Mouse (Mus musculus) ovary, postnatal 36 days (tissue): Measurements from ENCODE around the gene Gm15013.
A peak's percentile ranks its signal among the peaks of the same experiment; 100 is the strongest.
"Not testable (repeated sequence)": the region's sequence is repeated elsewhere in the genome, so short reads cannot be mapped to it uniquely, and the experiment has no call there.

Experiments
- DNase-seq: peaks from one replicate; pipeline ENCODE4 v3.0.0; 2022; ENCODE audit warnings: low spot score, mixed read lengths

The Gm15013 gene

GRCm38 (mm10) chrX:139714381-139714780 is at the start of gene Gm15013:
Gm15013 (minus strand) TSS chrX:139714481.
- DNase-seq = no peak

- no peak for DNase-seq
These were observed 48.3 kb upstream of the Gm15013 start for GRCm38 (mm10) chrX:139762546-139762945.

DNA sequence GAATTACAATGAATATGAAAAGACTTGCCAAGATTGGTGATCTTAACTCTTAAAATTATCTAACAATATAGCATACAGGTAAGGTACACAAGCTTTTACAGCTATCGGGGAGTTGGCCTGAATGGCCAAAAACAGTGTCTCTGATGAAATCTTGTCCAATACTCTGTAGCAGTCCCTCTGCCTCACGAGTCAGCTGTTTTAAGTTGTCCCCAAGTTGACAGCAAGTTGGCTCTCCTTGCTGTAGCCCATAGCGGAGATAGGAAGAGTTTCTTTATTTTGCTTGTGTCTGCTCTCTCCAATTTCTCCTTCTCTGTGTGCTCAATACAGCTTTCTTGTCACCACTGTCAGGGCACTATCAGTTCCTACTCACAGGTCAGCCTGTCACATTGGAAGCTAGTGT is 44.4 kb upstream of the Gm15013 start:
- not testable (repeated sequence) for DNase-seq

- DNase-seq = peak; percentile 26
These were observed 37.6 kb upstream of the Gm15013 start for GRCm38 (mm10) chrX:139751855-139752254.

GRCm38 (mm10) chrX:139737066-139737465 is 22.8 kb upstream of the Gm15013 start:
- DNase-seq = no peak

- no peak for DNase-seq
These were observed 16.3 kb upstream of the Gm15013 start for GRCm38 (mm10) chrX:139730541-139730940.

DNA sequence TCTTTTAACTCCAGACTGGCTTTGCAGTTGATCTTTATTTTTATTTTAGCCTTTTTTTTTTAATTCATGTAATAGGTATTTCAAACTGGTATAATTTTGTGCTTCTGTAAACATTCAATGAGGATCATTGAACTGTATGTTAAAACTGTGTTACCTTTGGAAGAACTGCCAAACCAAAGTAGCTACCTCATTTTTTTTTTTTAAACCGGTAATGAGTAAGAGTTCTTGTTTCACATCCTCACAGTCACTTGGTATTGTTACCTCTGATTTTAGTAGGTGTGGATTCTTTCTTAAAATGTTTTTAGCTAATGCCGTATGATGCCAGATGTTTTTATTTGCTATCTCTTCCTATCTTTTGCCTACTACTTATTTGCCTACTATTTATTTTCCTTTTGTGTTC is 8.1 kb upstream of the Gm15013 start:
- DNase-seq = no peak

- peak; percentile 73 for DNase-seq
These were observed 29.2 kb downstream of the Gm15013 start, which contains the start of gene Tbc1d8b for GRCm38 (mm10) chrX:139684775-139685695. Tbc1d8b (plus strand) TSS chrX:139684996.

DNA sequence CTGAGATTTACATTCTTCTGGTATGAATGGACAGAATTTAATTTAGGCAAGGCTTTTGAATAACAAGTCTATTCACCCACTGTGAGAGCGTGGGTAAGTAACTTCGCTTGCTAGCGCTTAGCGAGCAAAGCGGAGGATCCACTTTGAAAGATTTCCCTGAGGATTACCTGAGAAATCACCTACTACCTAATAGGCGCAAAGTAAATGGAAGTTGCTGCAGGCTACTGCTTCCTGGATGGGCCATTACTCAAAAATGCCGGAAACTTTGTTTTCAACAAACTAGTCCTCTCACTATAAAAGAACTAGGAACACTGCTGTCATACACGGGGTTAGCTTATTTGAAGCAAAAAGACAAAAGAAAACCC is 29.9 kb downstream of the Gm15013 start:
- no peak for DNase-seq

DNA sequence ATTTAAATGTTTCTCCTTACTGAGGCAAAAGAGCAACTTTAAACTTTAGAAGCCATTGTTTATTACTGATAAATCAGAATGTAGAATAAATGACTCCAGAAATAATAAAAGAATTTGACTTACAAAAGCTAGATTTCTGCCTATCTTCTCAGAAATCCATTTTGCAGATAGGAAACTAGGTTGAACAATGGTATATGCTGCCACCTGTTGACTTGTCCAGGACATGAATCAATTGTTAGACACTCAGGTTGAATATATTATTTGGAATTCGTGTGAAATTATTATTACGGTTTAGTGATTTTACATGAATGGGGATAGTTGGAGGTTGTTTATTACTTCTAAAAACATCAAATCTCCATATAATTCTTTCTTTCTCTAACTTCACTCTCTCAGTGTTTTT is 48.5 kb downstream of the Gm15013 start:
- DNase-seq = no peak
